8 mouse cellular contexts compared by ENCODE assay signal in genomic region chr4:33031195-33031960, GRCm38 (mm10). TPM values are rescaled to one million over a fixed set of nuclear protein-coding genes. Genes with fewer than 3 reads are reported as not detected.
A peak's percentile ranks its signal among the peaks of the same experiment; 100 is the strongest.
DNase-seq lines count a peak whose midpoint lies in the region; ATAC-seq and TF ChIP-seq lines count a peak whose summit lies in the region.

Ube2j1 (plus strand) TSS chr4:33031416.

- no peaks in the 10 kb centered on the region for H3K27me3 ChIP-seq in forebrain, embryonic 12.5 days
- H3K27me3 ChIP-seq in heart, postnatal 0 days (ENCODE audit: control insufficient read depth, insufficient read depth, low read length) = no peaks in the 10 kb centered on the region
- H3K27me3 ChIP-seq in liver, embryonic 16.5 days (ENCODE audit: control insufficient read depth, insufficient read depth, low read depth, low read length) = no peaks in the 10 kb centered on the region
- H3K27me3 ChIP-seq in neural tube, embryonic 13.5 days = no peaks in the 10 kb centered on the region
- H3K27me3 ChIP-seq in testis, adult 2 months (ENCODE audit: control insufficient read depth, insufficient read depth, low read length) = no peaks in the 10 kb centered on the region

- peaks cover 26% of the 10 kb centered on the region for H3K4me1 ChIP-seq in forebrain, embryonic 12.5 days
- H3K4me1 ChIP-seq in heart, postnatal 0 days (ENCODE audit: control insufficient read depth, insufficient read depth) = peaks cover 14% of the 10 kb centered on the region; the same call in 1 of the 2 replicates
- peaks cover 21% of the 10 kb centered on the region for H3K4me1 ChIP-seq in liver, embryonic 16.5 days (ENCODE audit: control insufficient read depth, low read depth, low read length)
- H3K4me1 ChIP-seq in neural tube, embryonic 13.5 days (replicated peaks) = peaks cover 41% of the 10 kb centered on the region
- H3K4me1 ChIP-seq in testis, adult 2 months (ENCODE audit: control insufficient read depth, insufficient read depth, low read length) = peaks cover 2% of the 10 kb centered on the region; the same call in 1 of the 2 replicates

- ATAC-seq in forebrain, embryonic 12.5 days (ENCODE audit: low FRiP score) = peak; percentile 98
- peak; percentile 99 for ATAC-seq in heart, postnatal 0 days (ENCODE audit: insufficient read depth, low read depth)
- ATAC-seq in liver, embryonic 16.5 days (ENCODE audit: low read depth) = peak; percentile 100
- ATAC-seq in neural tube, embryonic 13.5 days (ENCODE audit: low read depth) = peak; percentile 96

- H3K9ac ChIP-seq in forebrain, embryonic 12.5 days = peak within 1 kb of the TSS; percentile 93
- H3K9ac ChIP-seq in heart, postnatal 0 days (replicated peaks; ENCODE audit: low read depth, low read length) = peak within 1 kb of the TSS; percentile 99
- peak within 1 kb of the TSS; percentile 92 for H3K9ac ChIP-seq in liver, embryonic 16.5 days (ENCODE audit: low read depth, low read length)
- H3K9ac ChIP-seq in neural tube, embryonic 13.5 days = peak within 1 kb of the TSS; percentile 90

- peak; percentile 56 to 58 for DNase-seq in CD8-positive naive resting alpha-beta T cell, adult 2 months (ENCODE audit: low read depth in 2 of 2, low spot score in 2 of 2)
- peak; percentile 63 for DNase-seq in c-Kit-positive CD71-positive TER-119-negative erythroid progenitor cells, embryonic 14.5 days (ENCODE audit: low read depth)
- DNase-seq in heart, postnatal 0 days (ENCODE audit: low spot score) = peak; percentile 85
- peak; percentile 89 to 94 for DNase-seq in kidney, postnatal 4 days

- peak; percentile 90 for TF ChIP-seq POLR2A in testis, adult 2 months (IDR thresholded peaks at IDR 0.05; ENCODE audit: control insufficient read depth, low read depth, low read length)

- no peaks in the 10 kb centered on the region for H3K9me3 ChIP-seq in forebrain, embryonic 12.5 days
- H3K9me3 ChIP-seq in heart, postnatal 0 days (replicated peaks; ENCODE audit: control insufficient read depth, low read length) = peaks cover 5% of the 10 kb centered on the region; the same call in 1 of the 2 replicates
- H3K9me3 ChIP-seq in liver, embryonic 16.5 days (replicated peaks; ENCODE audit: control insufficient read depth, low read length) = no peaks in the 10 kb centered on the region; the same call in 1 of the 2 replicates
- H3K9me3 ChIP-seq in neural tube, embryonic 13.5 days = 0 out of 2 replicates have a peak, but pooled peaks cover 6% of the 10 kb centered on the region

- H3K36me3 ChIP-seq in forebrain, embryonic 12.5 days (replicated peaks) = peaks cover 8% of the 10 kb centered on the region
- peaks cover 9% of the 10 kb centered on the region for H3K36me3 ChIP-seq in heart, postnatal 0 days (replicated peaks; ENCODE audit: control insufficient read depth, insufficient read depth, low read length)
- no peaks in the 10 kb centered on the region; the same call in 1 of the 2 replicates for H3K36me3 ChIP-seq in liver, embryonic 16.5 days (ENCODE audit: control insufficient read depth, insufficient read depth)
- peaks cover 33% of the 10 kb centered on the region for H3K36me3 ChIP-seq in neural tube, embryonic 13.5 days
- peaks cover 2% of the 10 kb centered on the region for H3K36me3 ChIP-seq in testis, adult 2 months (ENCODE audit: control insufficient read depth, insufficient read depth, low read length)

- peak within 1 kb of the TSS; percentile 65 for H3K4me2 ChIP-seq in forebrain, embryonic 12.5 days
- H3K4me2 ChIP-seq in heart, postnatal 0 days (ENCODE audit: low read depth, low read length) = peak within 1 kb of the TSS; percentile 87
- peak within 1 kb of the TSS; percentile 94 for H3K4me2 ChIP-seq in liver, embryonic 16.5 days (ENCODE audit: low read depth, low read length)
- peak within 1 kb of the TSS; percentile 62 for H3K4me2 ChIP-seq in neural tube, embryonic 13.5 days

- under 1% methylated on average over 84 of the region's 123 CpGs for WGBS in forebrain, embryonic 12.5 days
- under 1% methylated on average over 73 of the region's 123 CpGs for WGBS in heart, postnatal 0 days
- under 1% methylated on average over 99 of the region's 123 CpGs for WGBS in liver, embryonic 16.5 days (ENCODE audit: insufficient replicate concordance)
- WGBS in neural tube, embryonic 13.5 days = 1% methylated on average over 103 of the region's 123 CpGs

- peak within 1 kb of the TSS; percentile 88 for H3K4me3 ChIP-seq in forebrain, embryonic 12.5 days (replicated peaks)
- H3K4me3 ChIP-seq in heart, postnatal 0 days (ENCODE audit: low read depth, low read length) = peak within 1 kb of the TSS; percentile 80
- H3K4me3 ChIP-seq in liver, embryonic 16.5 days (ENCODE audit: low read depth, low read length) = peak within 1 kb of the TSS; percentile 81
- peak within 1 kb of the TSS; percentile 84 for H3K4me3 ChIP-seq in neural tube, embryonic 13.5 days
- peak within 1 kb of the TSS; percentile 97 for H3K4me3 ChIP-seq in testis, adult 2 months (ENCODE audit: control insufficient read depth, low read depth, low read length)

- no peak for TF ChIP-seq EP300 in heart, postnatal 0 days (IDR thresholded peaks at IDR 0.05; ENCODE audit: low read depth)

- no peak for TF ChIP-seq CTCF in heart, postnatal 0 days (IDR thresholded peaks at IDR 0.05; ENCODE audit: low read depth)
- TF ChIP-seq CTCF in testis, adult 2 months (IDR thresholded peaks at IDR 0.05; ENCODE audit: control insufficient read depth, insufficient read depth, insufficient replicate concordance, low read depth, low read length) = no peak

- peak within 1 kb of the TSS; percentile 97 for H3K27ac ChIP-seq in forebrain, embryonic 12.5 days
- H3K27ac ChIP-seq in heart, postnatal 0 days (ENCODE audit: low read depth) = peak within 1 kb of the TSS; percentile 99
- peak within 1 kb of the TSS; percentile 91 for H3K27ac ChIP-seq in liver, embryonic 16.5 days (ENCODE audit: low read length)
- peak within 1 kb of the TSS; percentile 97 for H3K27ac ChIP-seq in neural tube, embryonic 13.5 days (replicated peaks)
- peak within 1 kb of the TSS; percentile 96 for H3K27ac ChIP-seq in testis, adult 2 months (ENCODE audit: control insufficient read depth, insufficient read depth, low read depth, low read length)

RNA-seq across cellular contexts. Expression of gene Ube2j1, which starts in this region (rescaled TPM):
- 50.5 and 51.9 TPM in 2 replicates for polyA plus RNA-seq in forebrain, embryonic 12.5 days (2016; fragmentation: Nextera tagmentation; extraction: Ambion mirVana)
- 31.2 and 33.4 TPM in 2 replicates for total RNA-seq in heart, postnatal 0 days (2014; rRNA removed; ENCODE audit: low replicate concordance)
- 29.9 and 30.9 TPM in 2 replicates for polyA plus RNA-seq in heart, postnatal 0 days (2015; fragmentation: Nextera tagmentation; extraction: Ambion mirVana)
- polyA plus RNA-seq in liver, embryonic 16.5 days (2015; fragmentation: Nextera tagmentation; extraction: Ambion mirVana) = 25.6 and 28.6 TPM in 2 replicates
- polyA plus RNA-seq in neural tube, embryonic 13.5 days (2015; fragmentation: Nextera tagmentation; extraction: Ambion mirVana) = 63.9 and 70.0 TPM in 2 replicates
- polyA plus RNA-seq in testis, adult 2 months (2012; rRNA removed) = 197 and 259 TPM in 2 replicates

Comparison
In these comparisons a context has a peak if more than half of its experiments do, and no peak if none do; other contexts are left out.
1. Peak in every context shown above with its lines: DNase-seq, ATAC-seq, H3K4me3 ChIP-seq and H3K27ac ChIP-seq.